20 mouse cellular contexts compared by ENCODE assay signal in genomic region chrX:56741428-56741827, GRCm38 (mm10). TPM values are rescaled to one million over a fixed set of nuclear protein-coding genes. Genes with fewer than 3 reads are reported as not detected.
DNase-seq lines count a peak whose midpoint lies in the region; ATAC-seq and TF ChIP-seq lines count a peak whose summit lies in the region.
"Had no signal": no experiment of that assay in that cellular context is flagged by ENCODE, and none has a peak within 500 bp of the region (broad histone marks: within the 10 kb centered on the region; RNA-seq: fewer than 3 reads in every experiment).

No protein-coding gene starts in this region.

- no peak overlapping the region for H3K9ac ChIP-seq in MEL (ENCODE audit: control insufficient read depth, low read depth, low read length, poor library complexity, severe bottlenecking)
- H3K9ac ChIP-seq: embryonic facial prominence, embryonic 15.5 days; forebrain, embryonic 15.5 days; hindbrain, embryonic 13.5 days had no signal

- H3K9me3 ChIP-seq in MEL (replicated peaks; ENCODE audit: insufficient read depth, low read length), result no peaks in the 10 kb centered on the region
- no peaks in the 10 kb centered on the region for H3K9me3 ChIP-seq in embryonic facial prominence, embryonic 10.5 days
- H3K9me3 ChIP-seq: embryonic facial prominence, embryonic 15.5 days; forebrain, embryonic 15.5 days; heart, embryonic 10.5 days; hindbrain, embryonic 13.5 days had no signal

- DNase-seq in A20 (ENCODE audit: low read depth, low spot score) (peak; percentile 2), MEL (ENCODE audit: low read depth, low spot score) (peak; percentile 55)
- no peak for DNase-seq in right cerebral cortex, postnatal 4 days
- no peak for DNase-seq in thymus, postnatal 36 days
- no peak for DNase-seq in embryonic facial prominence, embryonic 10.5 days (ENCODE audit: low spot score)
- DNase-seq: adrenal gland, postnatal 10 days; cerebellum, adult 11 months; cerebellum, adult 9-10 months; cerebellum, postnatal 36 days; gastrocnemius, postnatal 36 days; heart, adult 18-20 months; heart, postnatal 10 days; heart, postnatal 4 days had no signal

- no peak overlapping the region for H3K4me3 ChIP-seq in MEL (ENCODE audit: control insufficient read depth in 1 of 2, insufficient read depth in 1 of 2, low read depth in 2 of 2, low read length in 2 of 2)
- H3K4me3 ChIP-seq in embryonic facial prominence, embryonic 10.5 days, result no peak overlapping the region
- H3K4me3 ChIP-seq: embryonic facial prominence, embryonic 15.5 days; erythroblast, embryonic 14.5 days; forebrain, embryonic 15.5 days; heart, embryonic 10.5 days; hindbrain, embryonic 13.5 days had no signal

- no peak for TF ChIP-seq CTCF in MEL (IDR thresholded peaks at IDR 0.05 in 2 of 3, conservative IDR thresholded peaks at IDR 0.05 in 1 of 3; ENCODE audit: control insufficient read depth in 1 of 3, insufficient read depth in 1 of 3, low read depth in 2 of 3, low read length in 3 of 3, poor library complexity in 1 of 3, severe bottlenecking in 1 of 3)

- H3K27ac ChIP-seq in MEL (ENCODE audit: control insufficient read depth, low read depth, low read length), result no peak overlapping the region
- no peak overlapping the region for H3K27ac ChIP-seq in embryonic facial prominence, embryonic 10.5 days (replicated peaks)
- H3K27ac ChIP-seq: embryonic facial prominence, embryonic 15.5 days; forebrain, embryonic 15.5 days; heart, embryonic 10.5 days; hindbrain, embryonic 13.5 days; hindbrain, postnatal 0 days had no signal

- H3K4me1 ChIP-seq in MEL (ENCODE audit: control insufficient read depth in 1 of 2, insufficient read depth in 2 of 2, low read length in 2 of 2), result no peaks in the 10 kb centered on the region
- H3K4me1 ChIP-seq in embryonic facial prominence, embryonic 10.5 days, result peaks cover 4% of the 10 kb centered on the region; the same call in 1 of the 2 replicates
- H3K4me1 ChIP-seq: embryonic facial prominence, embryonic 15.5 days; forebrain, embryonic 15.5 days; heart, embryonic 10.5 days; hindbrain, embryonic 13.5 days had no signal

- peak; percentile 42 to 47; a peak in 3 of 4 replicates for TF ChIP-seq EP300 in MEL (IDR thresholded peaks at IDR 0.05; ENCODE audit: low read depth in 1 of 2, low read length in 2 of 2)

- no peaks in the 10 kb centered on the region for H3K36me3 ChIP-seq in MEL (ENCODE audit: control insufficient read depth in 1 of 2, insufficient read depth in 2 of 2, low read length in 2 of 2)
- H3K36me3 ChIP-seq in embryonic facial prominence, embryonic 10.5 days (replicated peaks), result no peaks in the 10 kb centered on the region
- H3K36me3 ChIP-seq: embryonic facial prominence, embryonic 15.5 days; forebrain, embryonic 15.5 days; heart, embryonic 10.5 days; hindbrain, embryonic 13.5 days had no signal

- WGBS in embryonic facial prominence, embryonic 10.5 days, result 67% methylated on average over 3 of the region's 3 CpGs

- H3K27me3 ChIP-seq in MEL (ENCODE audit: control insufficient read depth in 1 of 2, insufficient read depth in 2 of 2, low read length in 2 of 2), result no peaks in the 10 kb centered on the region
- no peaks in the 10 kb centered on the region for H3K27me3 ChIP-seq in embryonic facial prominence, embryonic 10.5 days (replicated peaks; ENCODE audit: low read depth, poor library complexity, severe bottlenecking)
- H3K27me3 ChIP-seq: embryonic facial prominence, embryonic 15.5 days; forebrain, embryonic 15.5 days; hindbrain, embryonic 13.5 days had no signal

- no peak for TF ChIP-seq POLR2A in MEL (IDR thresholded peaks at IDR 0.05; ENCODE audit: control insufficient read depth in 1 of 2, insufficient read depth in 1 of 2, low read depth in 1 of 2, low read length in 2 of 2, poor library complexity in 1 of 2)

- no peaks in the 10 kb centered on the region for H3K79me2 ChIP-seq in MEL (ENCODE audit: control insufficient read depth, insufficient read depth, low read length, poor library complexity)

- no peak for TF ChIP-seq RAD21 in MEL (IDR thresholded peaks at IDR 0.05; ENCODE audit: low read depth, low read length)

- ATAC-seq in hematopoietic stem cell, adult 5-6 weeks (replicated peaks in 1 of 2; ENCODE audit: insufficient read depth in 1 of 2, low FRiP score in 2 of 2, low TSS enrichment in 1 of 2, low read depth in 1 of 2, poor library complexity in 2 of 2, severe bottlenecking in 2 of 2), result peak; percentile 92 to 95
- ATAC-seq: forebrain, embryonic 15.5 days; hindbrain, postnatal 0 days had no signal

TF ChIP-seq in MEL, 35 proteins besides CTCF, POLR2A, EP300 and RAD21:
- no peak for TF ChIP-seq ZC3H11A (IDR thresholded peaks at IDR 0.05; ENCODE audit: low read depth, low read length)
- TF ChIP-seq USF2 (IDR thresholded peaks at IDR 0.05; ENCODE audit: borderline replicate concordance in 1 of 2, insufficient read depth in 1 of 2, low read depth in 1 of 2, low read length in 2 of 2), result no peak
- 0 out of 2 replicates have a peak, but pooled peaks have one; percentile 21 for TF ChIP-seq GATA1 (IDR thresholded peaks at IDR 0.05; ENCODE audit: low read depth, low read length)
- TF ChIP-seq MYB (IDR thresholded peaks at IDR 0.05; ENCODE audit: low read depth, low read length), result no peak
- TF ChIP-seq CHD1 (IDR thresholded peaks at IDR 0.05; ENCODE audit: low read depth, low read length), result no peak
- TF ChIP-seq TAL1 (IDR thresholded peaks at IDR 0.05; ENCODE audit: low read length), result no peak
- TF ChIP-seq ZKSCAN1 (IDR thresholded peaks at IDR 0.05; ENCODE audit: low read depth, low read length), result no peak

RNA-seq across cellular contexts. Expression of gene Fhl1, which starts 9.8 kb away (rescaled TPM):
- not detected in 2 replicates for total RNA-seq in MEL (2012; rRNA removed)
- polyA plus RNA-seq in MEL (2012; ENCODE audit: insufficient read depth in 1 of 2, insufficient read length in 2 of 2, low read depth in 1 of 2, low replicate concordance in 2 of 2, missing spikeins in 1 of 2), result not detected
- total RNA-seq in hematopoietic stem cell, adult 5-6 weeks (2017), result 3.4 and 5.9 TPM in 2 replicates
- 42.7 and 57.6 TPM in 2 replicates for polyA plus RNA-seq in embryonic facial prominence, embryonic 10.5 days (2016; fragmentation: Nextera tagmentation; extraction: Ambion mirVana)

Comparison
In these comparisons a context has a peak if more than half of its experiments do, and no peak if none do; other contexts are left out.
1. DNase-seq: peak in A20 (single experiment) and MEL (single experiment); none in right cerebral cortex, postnatal 4 days (single experiment), thymus, postnatal 36 days (0 of 2) and embryonic facial prominence, embryonic 10.5 days (single experiment).